Comparison of ENCODE assay signal across 24 mouse cellular contexts in genomic region chr6:42330946-42331345, GRCm38 (mm10). TPM values are rescaled to one million over a fixed set of nuclear protein-coding genes. Genes with fewer than 3 reads are reported as not detected.
"Had no signal": no experiment of that assay in that cellular context is flagged by ENCODE, and none has a peak within 500 bp of the region (broad histone marks: within the 10 kb centered on the region; RNA-seq: fewer than 3 reads in every experiment).

No protein-coding gene starts in this region.

- ATAC-seq: forebrain, postnatal 0 days; intestine, embryonic 16.5 days; liver, embryonic 12.5 days had no signal

- H3K9me3 ChIP-seq: heart, embryonic 13.5 days; heart, embryonic 15.5 days; hindbrain, embryonic 13.5 days; hindbrain, embryonic 15.5 days; limb, embryonic 13.5 days; limb, embryonic 15.5 days; liver, embryonic 12.5 days had no signal

- H3K9ac ChIP-seq: forebrain, postnatal 0 days; heart, embryonic 13.5 days; heart, embryonic 15.5 days; hindbrain, embryonic 13.5 days; hindbrain, embryonic 15.5 days; limb, embryonic 13.5 days; limb, embryonic 15.5 days; liver, embryonic 12.5 days; liver, embryonic 14.5 days had no signal

- DNase-seq: forebrain, postnatal 0 days; gastrocnemius, postnatal 14 days; gastrocnemius, postnatal 36 days; heart, adult 2 months; heart, postnatal 14 days; heart, postnatal 36 days; kidney, adult 18-20 months; kidney, postnatal 10 days; layer of hippocampus, adult 9-11 months; layer of hippocampus, postnatal 36 days; lung, adult 18-20 months had no signal

- H3K4me3 ChIP-seq: heart, adult 2 months; heart, embryonic 13.5 days; heart, embryonic 15.5 days; hindbrain, embryonic 13.5 days; hindbrain, embryonic 15.5 days; limb, embryonic 13.5 days; limb, embryonic 15.5 days; liver, embryonic 12.5 days had no signal

- H3K36me3 ChIP-seq: heart, embryonic 13.5 days; heart, embryonic 15.5 days; hindbrain, embryonic 13.5 days; hindbrain, embryonic 15.5 days; limb, embryonic 13.5 days; limb, embryonic 15.5 days; liver, embryonic 12.5 days had no signal

- H3K4me2 ChIP-seq: heart, embryonic 11.5 days; heart, embryonic 13.5 days; heart, embryonic 15.5 days; hindbrain, embryonic 13.5 days; hindbrain, embryonic 15.5 days; limb, embryonic 13.5 days; limb, embryonic 15.5 days; liver, embryonic 12.5 days had no signal

- H3K27me3 ChIP-seq: heart, embryonic 15.5 days; hindbrain, embryonic 13.5 days; hindbrain, embryonic 15.5 days; limb, embryonic 13.5 days; limb, embryonic 15.5 days had no signal

- H3K4me1 ChIP-seq: heart, embryonic 13.5 days; heart, embryonic 15.5 days; hindbrain, embryonic 13.5 days; hindbrain, embryonic 15.5 days; limb, embryonic 13.5 days; limb, embryonic 15.5 days had no signal

- H3K27ac ChIP-seq: heart, adult 2 months; heart, embryonic 13.5 days; heart, embryonic 15.5 days; hindbrain, embryonic 13.5 days; hindbrain, embryonic 15.5 days; hindbrain, postnatal 0 days; limb, embryonic 13.5 days; limb, embryonic 15.5 days; liver, embryonic 12.5 days; liver, embryonic 14.5 days had no signal

RNA-seq across cellular contexts. Expression of gene Fam131b, which starts 6.5 kb away (rescaled TPM):
- polyA plus RNA-seq: liver, adult 2 months; liver, embryonic 12.5 days; liver, embryonic 16.5 days had no signal

RNA-seq across cellular contexts. Expression of gene Clcn1, which starts 44.5 kb away (rescaled TPM):
- polyA plus RNA-seq: liver, embryonic 12.5 days had no signal
